Mouse (Mus musculus) R1 (cell line): ENCODE data around the gene Bmp7.

Experiments used
- DNase-seq: peaks from one replicate; pipeline ENCODE4 v3.0.0-alpha.2; 2018; ENCODE audit warnings: low read depth, low spot score

Gene Bmp7

GRCm38 (mm10) chr2:172856549-172856948 lies 83.6 kb downstream of the Bmp7 start:
- DNase-seq = no peak

GRCm38 (mm10) chr2:172854136-172854535 lies 86.0 kb downstream of the Bmp7 start:
- no peak for DNase-seq

GRCm38 (mm10) chr2:172851773-172852172 lies 88.3 kb downstream of the Bmp7 start:
- DNase-seq = no peak

GRCm38 (mm10) chr2:172848193-172848592 lies 91.9 kb downstream of the Bmp7 start:
- peak; percentile 64 for DNase-seq

- no peak for DNase-seq
Observed at GRCm38 (mm10) chr2:172846311-172846575, 93.9 kb downstream of the Bmp7 start.

GRCm38 (mm10) chr2:172845536-172846310 lies 94.4 kb downstream of the Bmp7 start:
- DNase-seq = no peak

GRCm38 (mm10) chr2:172843903-172844302 lies 96.2 kb downstream of the Bmp7 start:
- no peak for DNase-seq

GRCm38 (mm10) chr2:172842306-172842705 lies 97.8 kb downstream of the Bmp7 start:
- no peak for DNase-seq

GRCm38 (mm10) chr2:172840905-172841750 lies 99.0 kb downstream of the Bmp7 start:
- DNase-seq = no peak

GRCm38 (mm10) chr2:172839317-172839980 lies 100.7 kb downstream of the Bmp7 start:
- peak; percentile 64 for DNase-seq

GRCm38 (mm10) chr2:172836516-172836915 lies 103.6 kb downstream of the Bmp7 start:
- peak; percentile 96 for DNase-seq

- no peak for DNase-seq
Observed at GRCm38 (mm10) chr2:172833196-172833595, 106.9 kb downstream of the Bmp7 start.

GRCm38 (mm10) chr2:172831762-172832161 lies 108.4 kb downstream of the Bmp7 start:
- DNase-seq = peak; percentile 80

- DNase-seq = peak; percentile 80
Observed at GRCm38 (mm10) chr2:172831133-172831532, 109.0 kb downstream of the Bmp7 start.

GRCm38 (mm10) chr2:172828229-172828628 lies 111.9 kb downstream of the Bmp7 start:
- DNase-seq = peak; percentile 73

GRCm38 (mm10) chr2:172827564-172827963 lies 112.6 kb downstream of the Bmp7 start:
- DNase-seq = peak; percentile 82

- DNase-seq = peak; percentile 91
Observed at GRCm38 (mm10) chr2:172825785-172826145, 114.4 kb downstream of the Bmp7 start.

GRCm38 (mm10) chr2:172824906-172825784 lies 115.0 kb downstream of the Bmp7 start:
- DNase-seq = peak; percentile 78

GRCm38 (mm10) chr2:172818631-172819230 lies 121.4 kb downstream of the Bmp7 start:
- peak; percentile 71 for DNase-seq
